Mouse (Mus musculus) kidney, postnatal 0 days (tissue): ENCODE results near the gene Agpat4. TPM values are rescaled to one million over a fixed set of nuclear protein-coding genes. Genes with fewer than 3 reads are reported as not detected.

ENCODE experiments used
- ATAC-seq: fragments of 200-750 bp; cut with Nextera tagmentation; replicated peaks from 2 replicates; pipeline ENCODE4 v1.8.0; 2017; ENCODE audit warnings: low read depth, moderate number of reproducible peaks, moderate TSS enrichment, moderate library complexity; ENCODE audit not compliant: low FRiP score
- DNase-seq: peaks from one replicate; pipeline ENCODE4 v3.0.0-alpha.2; 2016; ENCODE audit warnings: low spot score
- H3K27ac ChIP-seq: fragments of 300-500 bp; sonication (generic); 2 replicates; pipeline ENCODE4 v1.5.1; 2014; ENCODE audit warnings: mild to moderate bottlenecking
- H3K27me3 ChIP-seq: fragments of 300-500 bp; sonication (generic); 2 replicates; pipeline ENCODE4 v1.6.1; 2014; ENCODE audit warnings: low read length, mixed read lengths; ENCODE audit not compliant: insufficient read depth
- H3K36me3 ChIP-seq: fragments of 300-500 bp; sonication (generic); 2 replicates; pipeline ENCODE4 v1.6.1; 2014; ENCODE audit warnings: low read length, mixed read lengths; ENCODE audit not compliant: insufficient read depth
- H3K4me1 ChIP-seq: fragments of 300-500 bp; sonication (generic); replicated peaks from 2 replicates; pipeline ENCODE4 v1.6.1; 2014; ENCODE audit warnings: antibody characterized with exemption, low read length, mixed read lengths; ENCODE audit not compliant: insufficient read depth
- H3K4me2 ChIP-seq: fragments of 300-500 bp; sonication (generic); 2 replicates; pipeline ENCODE4 v1.6.1; 2014; ENCODE audit warnings: mild to moderate bottlenecking, low read length, moderate library complexity, mixed read lengths
- H3K4me3 ChIP-seq: fragments of 300-500 bp; sonication (generic); replicated peaks from 2 replicates; pipeline ENCODE4 v1.5.1; 2014; ENCODE audit warnings: low read depth, low read length
- H3K9ac ChIP-seq: fragments of 300-500 bp; sonication (generic); 2 replicates; pipeline ENCODE4 v1.6.1; 2014; ENCODE audit warnings: low read depth, low read length
- H3K9me3 ChIP-seq: fragments of 300-500 bp; sonication (generic); replicated peaks from 2 replicates; pipeline ENCODE4 v1.6.1; 2016; ENCODE audit warnings: low read length, inconsistent platforms, mixed read lengths
- CTCF ChIP-seq: IDR thresholded peaks from 2 replicates; pipeline ENCODE4 v1.5.1; 2016; ENCODE audit warnings: antibody characterized with exemption, low read depth, mild to moderate bottlenecking, moderate library complexity
- WGBS: fragments of 180-500 bp; shearing (Covaris S2); extraction: QIAGEN DNeasy Blood & Tissue Kit; methylation state at CpG from one replicate; pipeline ENCODE4 v1.1.7; 2014; 5-methylcytosine and 5-hydroxymethylcytosine counted together
- polyA plus RNA-seq: library from polyadenylated mRNA; unstranded; fragments of >200 nt; fragmentation: Nextera tagmentation; extraction: Ambion mirVana; gene quantifications from 2 replicates; pipeline ENCODE4 v1.2.1, GENCODE M21; 2015

Gene Agpat4
- polyA plus RNA-seq, 1 experiment from 2014 or later: 15.5 TPM

GRCm38 (mm10) chr17:12187782-12188181, 69.3 kb downstream of the Agpat4 start:
- TF ChIP-seq CTCF: no peak
- Histone ChIP-seq H3K4me1 (no peaks in the 10 kb centered on the region), H3K4me2 (no peak overlapping the region), H3K4me3 (no peak overlapping the region), H3K27me3 (no peaks in the 10 kb centered on the region), H3K27ac (no peak overlapping the region), H3K9ac (no peak overlapping the region), H3K9me3 (no peaks in the 10 kb centered on the region), H3K36me3 (no peaks in the 10 kb centered on the region)
- ATAC-seq (no peak), DNase-seq (no peak)
- WGBS: 45% methylated on average over 1 of the region's 1 CpGs

- 10% methylated on average over 5 of the region's 5 CpGs for WGBS
- Histone ChIP-seq H3K27me3 (no peaks in the 10 kb centered on the region), H3K4me1 (peaks cover 16% of the 10 kb centered on the region), H3K4me3 (no peak overlapping the region), H3K9ac (no peak overlapping the region), H3K27ac (peak overlapping the region; percentile 75), H3K9me3 (no peaks in the 10 kb centered on the region), H3K36me3 (no peaks in the 10 kb centered on the region), H3K4me2 (no peak overlapping the region)
- TF ChIP-seq CTCF: no peak
- peak; percentile 84 for DNase-seq
- peak; percentile 90 for ATAC-seq
These were observed 76.6 kb downstream of the Agpat4 start for GRCm38 (mm10) chr17:12195137-12195536.

GRCm38 (mm10) chr17:12195604-12196003, 77.1 kb downstream of the Agpat4 start:
- DNase-seq: peak; percentile 64
- ATAC-seq: peak; percentile 86
- Histone ChIP-seq H3K4me2 (no peak overlapping the region), H3K9ac (no peak overlapping the region), H3K27ac (peak overlapping the region; percentile 75), H3K4me3 (no peak overlapping the region), H3K4me1 (peaks cover 16% of the 10 kb centered on the region), H3K27me3 (no peaks in the 10 kb centered on the region), H3K9me3 (no peaks in the 10 kb centered on the region), H3K36me3 (no peaks in the 10 kb centered on the region)
- 32% methylated on average over 10 of the region's 10 CpGs for WGBS
- TF ChIP-seq CTCF: no peak

- no peak for TF ChIP-seq CTCF
- 62% methylated on average over 4 of the region's 4 CpGs for WGBS
- ATAC-seq: no peak
These were observed 81.4 kb downstream of the Agpat4 start for GRCm38 (mm10) chr17:12199933-12200332.

DNA sequence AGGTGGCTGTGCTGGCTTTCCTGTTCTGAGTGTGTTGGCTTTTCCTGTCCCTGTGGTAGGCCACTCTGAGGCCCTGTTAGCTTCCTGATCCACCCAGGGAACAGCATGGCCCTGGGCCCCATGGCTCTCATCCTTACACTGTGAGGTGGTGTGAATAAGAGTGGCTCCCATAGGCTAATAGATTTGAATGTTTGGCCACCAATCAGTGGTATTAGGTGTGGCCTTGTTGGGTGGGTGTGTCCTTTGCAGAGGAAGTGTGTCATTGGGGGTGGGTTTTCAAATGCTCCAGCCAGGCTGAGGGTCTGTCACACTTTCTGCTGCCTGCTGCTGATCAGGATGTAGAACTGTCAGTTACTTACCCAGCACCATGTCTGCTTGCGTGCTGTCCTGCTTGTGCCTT, 82.6 kb downstream of the Agpat4 start:
- Histone ChIP-seq H3K9me3 (no peaks in the 10 kb centered on the region), H3K9ac (no peak overlapping the region), H3K27me3 (no peaks in the 10 kb centered on the region), H3K27ac (no peak overlapping the region), H3K4me2 (no peak overlapping the region), H3K36me3 (no peaks in the 10 kb centered on the region), H3K4me1 (peaks cover 8% of the 10 kb centered on the region), H3K4me3 (no peak overlapping the region)
- 91% methylated on average over 1 of the region's 1 CpGs for WGBS
- no peak for TF ChIP-seq CTCF
- ATAC-seq (no peak), DNase-seq (no peak)

More at GRCm38 (mm10) chr17:12199933-12200332, 81.4 kb downstream of the Agpat4 start:
- DNase-seq: no peak
- no peak overlapping the region for H3K4me2 ChIP-seq
- H3K27me3 ChIP-seq: no peaks in the 10 kb centered on the region
- H3K36me3 ChIP-seq: no peaks in the 10 kb centered on the region
- H3K9ac ChIP-seq: no peak overlapping the region
- peaks cover 10% of the 10 kb centered on the region for H3K4me1 ChIP-seq
- H3K4me3 ChIP-seq: no peak overlapping the region
- no peak overlapping the region for H3K27ac ChIP-seq
- H3K9me3 ChIP-seq: no peaks in the 10 kb centered on the region

DNA sequence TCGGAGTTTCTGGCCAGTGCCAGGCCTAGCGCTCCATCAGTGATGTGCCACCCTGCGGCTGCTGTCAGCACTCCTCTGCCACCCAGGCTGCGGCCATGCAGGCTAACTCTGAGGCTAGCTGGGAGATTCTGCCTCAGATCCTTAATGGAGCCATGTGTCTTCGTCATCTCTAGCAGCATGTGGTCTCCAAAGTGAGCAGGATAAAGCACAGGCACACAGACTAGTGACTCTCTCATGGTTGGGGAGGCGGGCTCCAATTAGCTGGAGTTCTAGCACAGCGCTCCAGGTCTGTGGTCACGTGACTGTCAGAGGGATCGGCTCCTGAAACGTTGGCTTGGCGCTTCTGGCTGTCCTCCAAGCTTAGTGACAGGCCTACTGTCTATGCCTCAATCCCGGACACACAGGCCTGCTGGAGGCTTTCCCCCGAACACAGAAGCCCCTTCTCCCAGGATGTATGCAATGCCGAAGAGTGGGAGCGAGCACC, 85.0 kb downstream of the Agpat4 start:
- no peak overlapping the region for H3K27ac ChIP-seq
- no peak overlapping the region for H3K4me2 ChIP-seq
- TF ChIP-seq CTCF: no peak; the same call in 1 of the 2 replicates
- DNase-seq (peak; percentile 45), ATAC-seq (0 out of 2 replicates have a peak, but pooled peaks have one; percentile 17)
- H3K36me3 ChIP-seq: no peaks in the 10 kb centered on the region
- WGBS: 66% methylated on average over 15 of the region's 15 CpGs
- H3K9me3 ChIP-seq: no peaks in the 10 kb centered on the region
- no peak overlapping the region for H3K9ac ChIP-seq
- peaks cover 12% of the 10 kb centered on the region for H3K4me1 ChIP-seq
- H3K27me3 ChIP-seq: no peaks in the 10 kb centered on the region
- H3K4me3 ChIP-seq: no peak overlapping the region

DNA sequence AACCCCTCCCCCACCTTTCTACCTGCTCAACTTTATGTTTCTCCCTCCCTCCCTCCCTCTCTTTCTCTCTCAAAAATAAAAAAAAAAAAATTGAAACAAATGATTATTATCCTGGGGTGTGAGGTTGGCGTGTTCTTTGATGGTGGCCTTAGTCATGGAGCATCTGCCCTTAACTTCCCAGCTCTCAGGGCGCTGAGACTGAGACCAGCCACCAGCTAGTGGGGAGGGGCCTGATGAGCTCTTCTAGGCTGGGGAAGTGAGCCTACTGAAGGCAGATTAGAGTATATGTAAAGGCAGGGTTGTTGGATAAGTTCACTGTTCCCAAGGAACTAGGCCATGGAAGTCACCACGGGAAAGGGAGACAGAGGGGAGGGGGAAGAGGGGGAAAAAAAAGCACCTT, 85.7 kb downstream of the Agpat4 start:
- no peak for ATAC-seq
- no peak overlapping the region for H3K4me3 ChIP-seq
- no peak overlapping the region for H3K4me2 ChIP-seq
- 80% methylated on average over 3 of the region's 3 CpGs for WGBS
- no peaks in the 10 kb centered on the region for H3K36me3 ChIP-seq
- TF ChIP-seq CTCF: no peak
- DNase-seq: no peak
- no peaks in the 10 kb centered on the region for H3K27me3 ChIP-seq
- H3K9me3 ChIP-seq: no peaks in the 10 kb centered on the region
- no peak overlapping the region for H3K9ac ChIP-seq
- peaks cover 12% of the 10 kb centered on the region for H3K4me1 ChIP-seq
- H3K27ac ChIP-seq: no peak overlapping the region
